Mouse (Mus musculus): ENCODE measurements around the gene Pnkd.

DNA sequence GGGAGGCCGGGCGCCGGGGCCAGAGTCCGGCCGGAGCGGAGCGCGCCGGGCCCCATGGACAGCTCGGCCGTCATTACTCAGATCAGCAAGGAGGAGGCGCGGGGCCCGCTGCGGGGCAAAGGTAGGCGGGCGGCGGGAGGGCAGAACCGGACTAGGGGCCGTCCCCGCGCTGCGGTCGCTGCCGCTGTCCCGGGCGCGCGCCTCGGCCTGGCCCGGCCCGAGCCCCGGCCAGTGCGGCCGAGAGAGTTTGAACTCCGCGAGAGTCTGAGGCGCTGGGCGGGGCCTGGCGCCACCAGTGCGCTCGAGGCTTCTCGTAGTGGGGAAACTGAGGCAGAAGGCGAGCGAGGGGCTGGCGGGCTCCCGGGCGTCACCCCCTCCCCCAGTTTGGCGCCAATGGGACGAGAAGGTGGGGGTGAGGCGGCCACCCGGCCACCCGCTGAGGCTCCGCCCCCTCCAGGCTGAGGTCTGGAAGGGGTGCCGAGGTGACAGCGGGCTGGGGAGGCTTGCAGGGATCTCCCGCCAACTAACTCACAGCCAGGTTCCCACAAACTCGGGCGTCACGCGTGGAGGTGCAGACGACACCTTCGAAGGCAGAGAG is 107.2 kb downstream of the Pnkd start:
- TF ChIP-seq CTCF (IDR thresholded peaks at IDR 0.05; ENCODE audit: insufficient read depth, low read depth, low read length) (peak; percentile 9; the same call in 1 of the 2 replicates), POLR2A (IDR thresholded peaks at IDR 0.05; ENCODE audit: insufficient read depth, low read depth, low read length) (no peak)
